Mouse (Mus musculus) brown adipose tissue, adult 24 weeks (tissue): ENCODE results near the gene Zc3h12a. TPM values are rescaled to one million over a fixed set of nuclear protein-coding genes. Genes with fewer than 3 reads are reported as not detected.

ENCODE experiments used
- H3K27ac ChIP-seq: fragments of 200-500 bp; replicated peaks from 2 replicates; pipeline ENCODE4 v1.5.1; 2012; ENCODE audit warnings: low read depth, mild to moderate bottlenecking, low read length
- H3K4me1 ChIP-seq: fragments of 200-500 bp; 2 replicates; pipeline ENCODE4 v1.6.1; 2012; ENCODE audit warnings: low read length, mixed read lengths; ENCODE audit not compliant: control insufficient read depth, insufficient read depth, insufficient read length
- H3K4me3 ChIP-seq: fragments of 200-500 bp; 2 replicates; pipeline ENCODE4 v1.5.1; 2012; ENCODE audit warnings: low read depth, mild to moderate bottlenecking, low read length, moderate library complexity; ENCODE audit not compliant: insufficient read depth
- polyA plus RNA-seq: library from polyadenylated mRNA; stranded (reverse); fragments of >200 nt; gene quantifications from 2 replicates; pipeline ENCODE4 v1.2.4, GENCODE M21; 2012; ENCODE audit not compliant: missing spikeins, insufficient read depth, insufficient read length

Zc3h12a gene
- polyA plus RNA-seq, 1 experiment = 5.4 TPM

- Histone ChIP-seq H3K4me3 (no peak overlapping the region), H3K4me1 (peaks cover 7% of the 10 kb centered on the region; the same call in 1 of the 2 replicates), H3K27ac (no peak overlapping the region)
These were observed 4.8 kb upstream of the Zc3h12a start for GRCm38 (mm10) chr4:125132394-125132793.

GRCm38 (mm10) chr4:125131493-125131892 is 3.9 kb upstream of the Zc3h12a start:
- no peak overlapping the region; the same call in 1 of the 2 replicates for H3K27ac ChIP-seq
- no peak overlapping the region for H3K4me3 ChIP-seq
- H3K4me1 ChIP-seq = peaks cover 7% of the 10 kb centered on the region; the same call in 1 of the 2 replicates

- H3K4me3 ChIP-seq = peak overlapping the region; percentile 89
- H3K4me1 ChIP-seq = peaks cover 45% of the 10 kb centered on the region
- peak overlapping the region; percentile 96 for H3K27ac ChIP-seq
These were observed 879 bp downstream of the Zc3h12a start for GRCm38 (mm10) chr4:125126761-125127160.

GRCm38 (mm10) chr4:125126186-125126585 is 1.5 kb downstream of the Zc3h12a start:
- Histone ChIP-seq H3K4me3 (peak overlapping the region; percentile 24), H3K27ac (peak overlapping the region; percentile 80), H3K4me1 (peaks cover 45% of the 10 kb centered on the region)

GRCm38 (mm10) chr4:125125361-125125921 is 2.2 kb downstream of the Zc3h12a start:
- H3K4me3 ChIP-seq = peak overlapping the region; percentile 24
- H3K4me1 ChIP-seq = peaks cover 47% of the 10 kb centered on the region
- H3K27ac ChIP-seq = peak overlapping the region; percentile 80

GRCm38 (mm10) chr4:125124424-125125209 is 3.0 kb downstream of the Zc3h12a start:
- Histone ChIP-seq H3K4me1 (peaks cover 47% of the 10 kb centered on the region), H3K4me3 (peak overlapping the region; percentile 24), H3K27ac (peak overlapping the region; percentile 80)

GRCm38 (mm10) chr4:125123279-125123671 is 4.4 kb downstream of the Zc3h12a start:
- Histone ChIP-seq H3K4me1 (peaks cover 47% of the 10 kb centered on the region), H3K4me3 (peak overlapping the region; percentile 21; the same call in 1 of the 2 replicates), H3K27ac (peak overlapping the region; percentile 58)

GRCm38 (mm10) chr4:125122431-125123278 is 5.0 kb downstream of the Zc3h12a start:
- Histone ChIP-seq H3K27ac (peak overlapping the region; percentile 91), H3K4me3 (peak overlapping the region; percentile 41), H3K4me1 (peaks cover 49% of the 10 kb centered on the region)

- Histone ChIP-seq H3K4me1 (peaks cover 53% of the 10 kb centered on the region), H3K27ac (0 out of 2 replicates have a peak overlapping the region, but pooled peaks have one; percentile 72), H3K4me3 (no peak overlapping the region)
These were observed 7.9 kb downstream of the Zc3h12a start for GRCm38 (mm10) chr4:125119721-125120120.

- Histone ChIP-seq H3K4me3 (no peak overlapping the region), H3K4me1 (peaks cover 46% of the 10 kb centered on the region), H3K27ac (no peak overlapping the region)
These were observed 8.6 kb downstream of the Zc3h12a start for GRCm38 (mm10) chr4:125119070-125119469.

- Histone ChIP-seq H3K27ac (peak overlapping the region; percentile 93), H3K4me3 (no peak overlapping the region), H3K4me1 (peaks cover 36% of the 10 kb centered on the region)
These were observed 9.7 kb downstream of the Zc3h12a start for GRCm38 (mm10) chr4:125117902-125118320.

GRCm38 (mm10) chr4:125116929-125117328 is 10.7 kb downstream of the Zc3h12a start:
- H3K27ac ChIP-seq = peak overlapping the region; percentile 95; the same call in 1 of the 2 replicates
- H3K4me3 ChIP-seq = no peak overlapping the region
- peaks cover 29% of the 10 kb centered on the region for H3K4me1 ChIP-seq

- H3K27ac ChIP-seq = peak overlapping the region; percentile 95
- H3K4me3 ChIP-seq = no peak overlapping the region
- H3K4me1 ChIP-seq = peaks cover 25% of the 10 kb centered on the region
These were observed 11.4 kb downstream of the Zc3h12a start for GRCm38 (mm10) chr4:125116090-125116861.

- Histone ChIP-seq H3K4me1 (peaks cover 22% of the 10 kb centered on the region), H3K27ac (peak overlapping the region; percentile 95), H3K4me3 (no peak overlapping the region)
These were observed 11.9 kb downstream of the Zc3h12a start for GRCm38 (mm10) chr4:125115710-125116089.
